Mouse (Mus musculus): ENCODE results near the gene Dusp13.

The Dusp13 gene

GRCm38 (mm10) chr14:21705462-21705861, 45.5 kb downstream of the Dusp13 start:
- no peak for DNase-seq (ENCODE audit: low spot score in 2 of 2)

- no peak for DNase-seq (ENCODE audit: low spot score in 2 of 2)
Observed at GRCm38 (mm10) chr14:21703255-21703654, 47.7 kb downstream of the Dusp13 start.

- no peak for DNase-seq (ENCODE audit: low spot score in 2 of 2)
Observed at GRCm38 (mm10) chr14:21702691-21703090, 48.3 kb downstream of the Dusp13 start.

- DNase-seq (ENCODE audit: low spot score in 2 of 2), result no peak
Observed at GRCm38 (mm10) chr14:21696186-21696830, 54.7 kb downstream of the Dusp13 start.

- no peak for DNase-seq (ENCODE audit: low spot score in 2 of 2)
Observed at GRCm38 (mm10) chr14:21695020-21695419, 56.0 kb downstream of the Dusp13 start.

- no peak for DNase-seq (ENCODE audit: low spot score in 2 of 2)
Observed at GRCm38 (mm10) chr14:21691070-21691469, 59.9 kb downstream of the Dusp13 start.

GRCm38 (mm10) chr14:21686376-21687279, 64.4 kb downstream of the Dusp13 start:
- no peak for DNase-seq (ENCODE audit: low spot score in 2 of 2)

GRCm38 (mm10) chr14:21685411-21686146, 65.4 kb downstream of the Dusp13 start:
- DNase-seq (ENCODE audit: low spot score in 2 of 2), result no peak

GRCm38 (mm10) chr14:21683834-21684233, 67.1 kb downstream of the Dusp13 start:
- no peak for DNase-seq (ENCODE audit: low spot score in 2 of 2)

Measured in thymus, postnatal 10 days (tissue).